Mouse (Mus musculus) forebrain, postnatal 0 days (tissue): ENCODE data around the gene Smyd3. TPM values are rescaled to one million over a fixed set of nuclear protein-coding genes. Genes with fewer than 3 reads are reported as not detected.
A peak's percentile ranks its signal among the peaks of the same experiment; 100 is the strongest.

Source experiments
- ATAC-seq: fragments of 200-750 bp; cut with Nextera tagmentation; 2 replicates; pipeline ENCODE4 v1.8.0; 2017; ENCODE audit warnings: mild to moderate bottlenecking, moderate library complexity
- DNase-seq: peaks from one replicate; pipeline ENCODE4 v3.0.0-alpha.2; 2015
- H3K27ac ChIP-seq: fragments of 300-500 bp; sonication (generic); 2 replicates; pipeline ENCODE4 v1.5.1; 2014; ENCODE audit warnings: low read depth, mild to moderate bottlenecking, antibody characterized with exemption, low read length, moderate library complexity, mixed read lengths
- H3K27me3 ChIP-seq: fragments of 300-500 bp; sonication (generic); 2 replicates; pipeline ENCODE4 v1.6.1; 2014; ENCODE audit warnings: mild to moderate bottlenecking, low read length, mixed read lengths; ENCODE audit not compliant: insufficient read depth
- H3K36me3 ChIP-seq: fragments of 300-500 bp; sonication (generic); 2 replicates; pipeline ENCODE4 v1.6.1; 2014; ENCODE audit warnings: mild to moderate bottlenecking, moderate library complexity; ENCODE audit not compliant: insufficient read depth
- H3K4me1 ChIP-seq: fragments of 300-500 bp; sonication (generic); 2 replicates; pipeline ENCODE4 v1.6.1; 2014; ENCODE audit warnings: antibody characterized with exemption; ENCODE audit not compliant: insufficient read depth
- H3K4me2 ChIP-seq: fragments of 300-500 bp; sonication (generic); 2 replicates; pipeline ENCODE4 v1.6.1; 2014; ENCODE audit warnings: low read depth, mild to moderate bottlenecking, moderate library complexity
- H3K4me3 ChIP-seq: fragments of 300-500 bp; sonication (generic); 2 replicates; pipeline ENCODE4 v1.5.1; 2014; ENCODE audit warnings: low read depth, low read length, mixed read lengths
- H3K9ac ChIP-seq: fragments of 300-500 bp; sonication (generic); 2 replicates; pipeline ENCODE4 v1.6.1; 2014; ENCODE audit warnings: mild to moderate bottlenecking
- H3K9me3 ChIP-seq: fragments of 300-500 bp; sonication (generic); 2 replicates; pipeline ENCODE4 v1.6.1; 2016; ENCODE audit warnings: low read length
- CTCF ChIP-seq: sonication (generic); IDR thresholded peaks from 2 replicates; pipeline ENCODE4 v1.5.1; 2016; ENCODE audit warnings: antibody characterized with exemption, control low read depth, low read depth
- WGBS: fragments of 180-500 bp; shearing (Covaris S2); extraction: QIAGEN DNeasy Blood & Tissue Kit; methylation state at CpG from one replicate; pipeline ENCODE4 v1.1.7; 2014; 5-methylcytosine and 5-hydroxymethylcytosine counted together
- polyA plus RNA-seq: library from polyadenylated mRNA; unstranded; fragments of >200 nt; fragmentation: Nextera tagmentation; extraction: Ambion mirVana; gene quantifications from 2 replicates; pipeline ENCODE4 v1.2.1, GENCODE M21; 2015
- total RNA-seq: library from RNA; depleted of rRNA; stranded (reverse); fragments of >200 nt; gene quantifications from 2 replicates; pipeline ENCODE4 v1.2.3, GENCODE M21; 2014

Smyd3 gene
- total and polyA plus RNA-seq, 2 experiments from 2014 or later = 19.0 to 27.6 TPM

GRCm38 (mm10) chr1:179161947-179162346 lies 355.9 kb downstream of the Smyd3 start:
- Histone ChIP-seq H3K4me2 (no peak overlapping the region), H3K9me3 (no peaks in the 10 kb centered on the region), H3K27me3 (no peaks in the 10 kb centered on the region), H3K27ac (no peak overlapping the region), H3K4me3 (no peak overlapping the region), H3K4me1 (no peaks in the 10 kb centered on the region), H3K36me3 (no peaks in the 10 kb centered on the region), H3K9ac (no peak overlapping the region)
- 17% methylated on average over 6 of the region's 6 CpGs for WGBS
- TF ChIP-seq CTCF = no peak
- DNase-seq (no peak), ATAC-seq (no peak)

- 46% methylated on average over 3 of the region's 3 CpGs for WGBS
- H3K4me1 ChIP-seq = no peaks in the 10 kb centered on the region
- no peaks in the 10 kb centered on the region for H3K27me3 ChIP-seq
- H3K4me2 ChIP-seq = no peak overlapping the region
- peak; percentile 61 for ATAC-seq
- H3K36me3 ChIP-seq = no peaks in the 10 kb centered on the region
- no peak for DNase-seq
- TF ChIP-seq CTCF = no peak
- H3K9me3 ChIP-seq = no peaks in the 10 kb centered on the region
- H3K27ac ChIP-seq = no peak overlapping the region
- H3K4me3 ChIP-seq = no peak overlapping the region
- no peak overlapping the region for H3K9ac ChIP-seq
Observed at GRCm38 (mm10) chr1:179160697-179161096, 357.1 kb downstream of the Smyd3 start.

GRCm38 (mm10) chr1:179152376-179152775 lies 365.5 kb downstream of the Smyd3 start:
- DNase-seq (no peak), ATAC-seq (no peak)
- no peak overlapping the region for H3K27ac ChIP-seq
- H3K36me3 ChIP-seq = no peaks in the 10 kb centered on the region
- H3K9ac ChIP-seq = no peak overlapping the region
- H3K4me3 ChIP-seq = no peak overlapping the region
- no peaks in the 10 kb centered on the region for H3K4me1 ChIP-seq
- no peaks in the 10 kb centered on the region for H3K9me3 ChIP-seq
- H3K27me3 ChIP-seq = no peaks in the 10 kb centered on the region
- no peak overlapping the region for H3K4me2 ChIP-seq
- no peak for TF ChIP-seq CTCF
- 66% methylated on average over 9 of the region's 9 CpGs for WGBS

- Histone ChIP-seq H3K9ac (no peak overlapping the region), H3K9me3 (no peaks in the 10 kb centered on the region), H3K4me2 (no peak overlapping the region), H3K36me3 (no peaks in the 10 kb centered on the region), H3K27ac (no peak overlapping the region), H3K4me1 (no peaks in the 10 kb centered on the region), H3K27me3 (no peaks in the 10 kb centered on the region), H3K4me3 (no peak overlapping the region)
- no peak for DNase-seq
- peak; percentile 42 for TF ChIP-seq CTCF
- ATAC-seq = no peak
- WGBS = 70% methylated on average over 2 of the region's 2 CpGs
Observed at GRCm38 (mm10) chr1:179151275-179151674, 366.6 kb downstream of the Smyd3 start.

GRCm38 (mm10) chr1:179149468-179150140 lies 368.2 kb downstream of the Smyd3 start:
- DNase-seq (no peak), ATAC-seq (no peak)
- H3K27me3 ChIP-seq = no peaks in the 10 kb centered on the region
- H3K4me1 ChIP-seq = no peaks in the 10 kb centered on the region
- H3K4me3 ChIP-seq = no peak overlapping the region
- H3K36me3 ChIP-seq = no peaks in the 10 kb centered on the region
- no peak overlapping the region for H3K27ac ChIP-seq
- TF ChIP-seq CTCF = no peak
- no peak overlapping the region for H3K4me2 ChIP-seq
- 80% methylated on average over 5 of the region's 5 CpGs for WGBS
- H3K9ac ChIP-seq = no peak overlapping the region
- no peaks in the 10 kb centered on the region for H3K9me3 ChIP-seq

- H3K4me2 ChIP-seq = no peak overlapping the region
- H3K9ac ChIP-seq = no peak overlapping the region
- no peaks in the 10 kb centered on the region for H3K27me3 ChIP-seq
- no peaks in the 10 kb centered on the region for H3K4me1 ChIP-seq
- H3K27ac ChIP-seq = no peak overlapping the region
- 56% methylated on average over 9 of the region's 9 CpGs for WGBS
- ATAC-seq (no peak), DNase-seq (no peak)
- H3K9me3 ChIP-seq = no peaks in the 10 kb centered on the region
- H3K4me3 ChIP-seq = no peak overlapping the region
- TF ChIP-seq CTCF = no peak
- H3K36me3 ChIP-seq = no peaks in the 10 kb centered on the region
Observed at GRCm38 (mm10) chr1:179146730-179147167, 371.1 kb downstream of the Smyd3 start.

- H3K4me3 ChIP-seq = no peak overlapping the region
- H3K4me2 ChIP-seq = no peak overlapping the region
- no peaks in the 10 kb centered on the region for H3K36me3 ChIP-seq
- H3K27me3 ChIP-seq = no peaks in the 10 kb centered on the region
- DNase-seq = no peak
- no peak for TF ChIP-seq CTCF
- H3K4me1 ChIP-seq = no peaks in the 10 kb centered on the region
- no peak for ATAC-seq
- no peak overlapping the region for H3K27ac ChIP-seq
- H3K9me3 ChIP-seq = no peaks in the 10 kb centered on the region
- WGBS = 78% methylated on average over 11 of the region's 11 CpGs
- no peak overlapping the region for H3K9ac ChIP-seq
Observed at GRCm38 (mm10) chr1:179143154-179143832, 374.5 kb downstream of the Smyd3 start.
